Mouse (Mus musculus): ENCODE data around the gene Tk1. TPM values are rescaled to one million over a fixed set of nuclear protein-coding genes. Genes with fewer than 3 reads are reported as not detected.
"Not testable (repeated sequence)": the region's sequence is repeated elsewhere in the genome, so short reads cannot be mapped to it uniquely, and the experiment has no call there.

Tk1 gene
- total RNA-seq, 1 experiment from 2014 or later = 34.8 TPM

DNA sequence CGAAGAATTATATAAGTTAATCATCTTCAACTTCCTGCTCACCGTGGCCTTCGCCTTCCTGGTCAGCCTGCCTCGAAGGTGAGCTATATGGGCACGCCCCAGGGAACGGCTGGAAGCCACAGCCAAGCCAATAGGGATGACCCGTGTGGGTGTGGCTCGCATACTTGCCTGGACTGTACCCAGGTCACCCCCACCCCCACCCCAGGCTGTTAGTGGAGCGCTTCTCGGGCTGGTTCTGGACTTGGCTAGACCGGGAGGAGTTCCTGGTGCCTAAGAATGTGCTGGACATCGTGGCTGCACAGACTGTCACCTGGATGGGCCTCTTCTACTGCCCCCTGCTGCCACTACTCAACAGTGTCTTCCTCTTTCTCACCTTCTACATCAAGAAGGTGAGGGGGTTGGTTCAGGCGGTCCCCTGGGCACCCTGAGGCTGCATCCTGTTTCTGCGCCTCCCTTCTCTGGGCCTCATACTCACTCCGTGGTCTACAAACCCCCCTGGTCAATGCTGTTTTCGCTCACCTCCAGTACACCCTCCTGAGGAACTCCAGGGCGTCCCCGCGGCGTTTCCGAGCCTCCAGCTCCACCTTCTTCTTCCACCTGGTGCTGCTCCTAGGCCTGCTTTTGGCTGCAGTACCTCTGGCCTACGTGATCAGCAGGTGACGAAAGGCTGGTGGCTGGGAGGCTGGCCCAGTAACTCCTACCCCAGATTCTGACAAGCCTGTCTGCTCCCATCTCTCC is 35.0 kb downstream of the Tk1 start:
- no peak for DNase-seq

GRCm38 (mm10) chr11:117790286-117790685 is 35.6 kb downstream of the Tk1 start:
- peak; percentile 85 for DNase-seq

DNA sequence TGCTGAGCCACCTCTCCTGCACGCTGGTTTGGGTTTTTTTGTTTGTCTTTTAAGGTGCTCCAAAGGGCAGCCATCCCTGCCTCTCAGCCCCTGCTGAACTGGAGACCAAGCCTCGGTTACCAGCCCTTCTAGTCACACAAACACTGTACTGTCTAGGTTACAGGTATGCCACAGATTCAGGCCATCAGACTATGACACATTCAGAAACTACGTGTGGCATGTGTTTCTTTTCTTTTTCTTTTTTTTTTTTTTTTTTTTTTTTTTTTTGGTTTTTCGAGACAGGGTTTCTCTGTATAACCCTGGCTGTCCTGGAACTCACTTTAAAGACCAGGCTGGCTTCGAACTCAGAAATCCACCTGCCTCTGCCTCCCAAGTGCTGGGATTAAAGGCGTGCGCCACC is 37.4 kb downstream of the Tk1 start:
- DNase-seq = not testable (repeated sequence)

DNA sequence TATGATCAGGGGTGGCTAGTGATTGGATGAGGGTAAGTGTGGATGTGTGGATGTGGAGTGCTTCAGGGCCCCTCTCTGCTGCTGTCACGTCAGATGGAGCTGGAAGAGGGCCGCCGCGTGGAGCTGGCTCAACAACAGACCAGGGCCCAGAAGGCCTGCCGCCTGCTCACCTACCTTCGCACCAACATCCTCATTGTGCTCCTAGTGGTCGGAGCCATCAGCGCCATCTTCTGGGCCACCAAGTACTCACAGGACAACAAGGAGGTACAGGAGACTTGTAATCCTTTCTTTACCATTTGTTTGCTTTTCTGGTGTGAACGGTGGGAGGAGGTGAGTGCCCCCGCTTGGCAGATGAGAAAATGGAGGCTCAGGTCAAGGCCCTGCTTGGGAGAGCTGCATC is 39.6 kb downstream of the Tk1 start:
- DNase-seq = peak; percentile 80

- DNase-seq = peak; percentile 49
These were observed 42.1 kb downstream of the Tk1 start for GRCm38 (mm10) chr11:117783683-117784309.

DNA sequence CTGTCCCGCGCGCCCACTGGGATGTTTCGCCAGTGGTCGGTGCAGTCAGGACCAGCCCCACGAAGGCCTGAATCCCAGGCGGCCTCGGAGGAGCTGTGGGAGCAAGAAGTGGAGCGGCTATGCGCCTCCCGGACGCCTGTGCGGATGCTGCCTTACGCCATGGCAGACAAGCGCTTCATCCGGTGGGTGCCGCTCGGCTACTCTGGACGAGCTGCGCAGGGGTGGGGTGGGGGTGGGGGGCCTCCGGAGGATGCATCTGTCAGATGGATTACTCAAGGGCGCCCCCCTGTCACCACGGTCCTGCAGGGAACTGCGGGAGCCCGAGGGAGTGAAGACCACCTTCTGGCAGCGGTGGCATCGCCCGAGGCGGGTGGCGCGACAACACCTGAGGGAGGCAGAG is 42.8 kb downstream of the Tk1 start:
- DNase-seq = peak; percentile 82

DNA sequence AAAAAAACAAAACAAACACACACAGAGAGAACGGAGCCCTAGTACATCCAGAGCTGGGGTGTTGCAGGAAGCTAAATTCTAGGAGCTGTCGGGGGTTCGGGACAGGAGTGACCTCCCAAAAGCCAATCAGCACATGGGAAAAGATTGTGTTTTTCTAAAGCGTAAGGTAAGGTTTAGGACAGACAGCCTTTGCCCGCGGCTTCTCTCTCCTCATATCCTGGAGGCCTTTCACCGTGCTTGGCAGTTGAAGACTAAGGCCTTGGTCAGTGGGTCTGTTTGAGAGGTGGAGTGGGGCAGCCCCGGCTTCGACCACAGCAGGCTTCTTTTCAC is 43.2 kb downstream of the Tk1 start:
- DNase-seq = no peak

- peak; percentile 72 for DNase-seq
These were observed 43.7 kb downstream of the Tk1 start, which contains the start of the genes Tmc8 and Tmc6 for GRCm38 (mm10) chr11:117781993-117782704. Gene Tmc8 (plus strand): TSS chr11:117782076. Gene Tmc6 (minus strand): TSS chr11:117782198.

DNA sequence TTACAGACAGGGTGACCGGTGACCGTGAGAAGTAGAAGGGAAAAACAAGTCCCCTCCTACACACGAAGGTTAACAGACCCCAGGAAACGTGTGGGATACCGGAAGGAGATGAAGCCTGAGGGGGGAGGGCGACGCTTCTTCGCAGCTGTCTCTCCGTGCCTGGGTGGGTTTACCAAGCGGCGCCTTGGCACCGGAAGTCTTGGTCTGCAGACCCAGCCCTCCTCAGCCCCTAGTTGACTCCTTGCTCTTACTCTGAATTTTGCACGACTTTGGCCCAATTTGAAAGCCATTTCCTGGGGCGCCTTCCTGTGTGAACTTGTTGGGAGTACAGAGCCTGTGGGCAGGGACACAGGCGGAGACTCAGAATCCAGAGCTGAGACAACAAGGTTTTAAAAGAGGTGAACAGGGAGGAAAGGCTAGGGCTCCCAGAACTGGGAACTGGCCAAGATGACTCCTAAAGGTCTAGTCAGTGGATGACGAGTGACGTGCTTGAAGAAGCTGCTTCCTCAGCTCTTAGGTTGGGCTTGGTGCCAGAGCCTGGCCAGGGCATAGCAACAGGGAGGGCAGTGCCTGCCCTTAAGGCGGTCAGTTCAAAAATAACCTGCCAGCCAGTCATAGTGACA is 44.6 kb downstream of the Tk1 start:
- peak; percentile 95 for DNase-seq

DNA sequence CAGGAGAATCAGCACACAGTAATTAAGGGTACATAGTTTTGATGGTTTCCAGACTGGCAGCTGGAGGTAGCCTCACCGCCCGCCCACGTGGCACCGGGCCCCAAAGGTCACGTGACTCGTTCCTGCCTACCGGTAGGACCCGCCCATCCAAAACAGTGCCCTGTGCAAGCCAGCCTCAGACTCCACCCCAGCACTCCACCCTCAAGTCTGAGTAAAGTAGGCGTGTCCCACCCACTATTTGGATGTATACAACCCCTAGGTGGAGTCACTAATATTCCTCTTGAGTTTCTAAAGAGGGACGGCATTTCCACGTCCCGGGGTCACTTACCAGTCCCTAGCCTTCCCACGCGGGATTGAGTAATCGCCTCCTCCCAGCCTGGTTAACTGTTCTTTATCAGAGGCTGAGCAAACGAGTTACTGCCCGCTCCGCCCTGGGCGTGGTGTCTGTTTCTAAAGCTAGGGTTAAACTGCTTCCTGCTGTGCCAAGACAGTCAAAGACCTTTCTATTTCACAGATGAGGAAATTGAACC is 45.2 kb downstream of the Tk1 start:
- peak; percentile 95 for DNase-seq

DNA sequence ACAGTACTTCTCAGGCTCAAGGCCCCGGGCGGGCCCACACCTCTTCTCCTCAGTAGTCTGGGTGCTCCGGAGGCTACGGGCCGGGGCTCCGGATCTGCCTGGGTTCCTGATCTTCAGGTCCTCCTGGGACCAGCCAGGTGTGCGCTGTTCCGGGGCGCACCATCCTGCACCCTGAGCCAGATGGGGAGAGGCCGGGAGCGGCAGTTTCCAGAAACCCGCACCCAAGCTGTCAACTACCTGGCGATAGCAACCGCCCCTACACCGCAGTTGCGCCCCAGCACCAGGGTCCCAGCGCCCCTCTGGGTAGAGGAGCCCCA is 45.7 kb downstream of the Tk1 start:
- no peak for DNase-seq

DNA sequence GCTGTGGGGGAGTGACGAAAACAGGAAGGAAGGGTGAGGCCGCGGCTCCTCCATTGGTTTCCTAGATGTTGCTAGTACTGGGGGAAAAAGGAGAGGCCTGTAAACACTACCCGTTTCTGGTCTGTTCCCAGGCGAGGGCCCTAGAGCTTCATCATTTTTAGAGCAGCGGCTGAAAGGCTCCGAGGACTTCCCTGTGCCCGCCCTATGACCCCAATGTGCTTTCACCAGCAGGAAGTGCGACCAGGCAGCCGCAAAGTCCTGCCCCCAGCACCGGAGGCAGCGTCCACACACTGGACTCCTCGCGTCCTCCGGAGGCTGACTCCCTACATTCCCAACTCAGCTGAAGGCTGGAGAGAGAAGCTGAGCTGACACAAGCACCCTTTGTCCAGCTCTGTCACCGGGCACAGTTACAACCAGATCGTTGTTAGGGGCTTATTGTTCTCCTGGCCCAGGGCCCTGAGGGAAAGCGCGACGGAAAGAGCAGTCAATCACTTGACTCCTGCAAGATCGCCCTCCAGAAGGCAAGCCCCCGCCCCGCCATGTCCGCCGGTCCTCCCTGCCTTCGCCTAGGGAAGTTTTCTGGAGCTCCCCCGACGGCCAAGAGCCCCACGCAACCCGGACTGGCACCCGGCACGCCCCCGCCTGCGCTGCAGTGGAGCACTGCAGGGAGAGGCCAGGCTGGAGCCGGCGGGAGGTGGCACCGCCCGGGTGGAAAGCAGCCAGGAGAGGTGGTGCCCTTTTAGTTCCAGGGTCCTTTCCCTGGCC is 46.3 kb downstream of the Tk1 start:
- peak; percentile 88 for DNase-seq

DNA sequence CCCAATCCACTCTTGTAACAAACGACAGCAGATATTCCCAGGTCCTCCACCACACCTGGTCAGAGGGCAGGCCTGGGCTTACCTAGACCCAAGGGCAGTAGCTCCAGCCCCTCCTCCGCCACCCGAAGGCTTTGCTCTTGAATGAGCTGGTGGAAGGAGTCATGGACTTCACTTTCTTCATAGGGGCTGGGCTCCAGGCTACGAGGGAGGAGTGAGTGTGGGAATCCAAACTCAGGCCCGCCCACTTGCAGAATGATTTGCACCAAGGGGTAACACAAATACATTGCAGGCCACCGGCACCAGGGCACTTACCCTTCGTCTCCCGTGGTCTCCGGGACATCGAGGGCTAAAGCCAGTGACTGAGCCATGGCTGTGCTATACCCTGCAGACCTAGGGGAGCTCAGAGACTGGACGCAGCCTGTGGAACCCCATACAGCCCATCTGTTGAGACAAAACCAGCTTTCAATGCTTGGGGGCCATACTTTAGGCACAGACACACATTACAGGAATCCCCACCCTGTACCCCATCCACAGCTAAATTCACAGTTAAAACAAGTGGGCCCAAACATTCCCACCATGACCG is 47.0 kb downstream of the Tk1 start:
- peak; percentile 73 for DNase-seq

GRCm38 (mm10) chr11:117778031-117778430 is 47.9 kb downstream of the Tk1 start:
- DNase-seq = peak; percentile 60

DNA sequence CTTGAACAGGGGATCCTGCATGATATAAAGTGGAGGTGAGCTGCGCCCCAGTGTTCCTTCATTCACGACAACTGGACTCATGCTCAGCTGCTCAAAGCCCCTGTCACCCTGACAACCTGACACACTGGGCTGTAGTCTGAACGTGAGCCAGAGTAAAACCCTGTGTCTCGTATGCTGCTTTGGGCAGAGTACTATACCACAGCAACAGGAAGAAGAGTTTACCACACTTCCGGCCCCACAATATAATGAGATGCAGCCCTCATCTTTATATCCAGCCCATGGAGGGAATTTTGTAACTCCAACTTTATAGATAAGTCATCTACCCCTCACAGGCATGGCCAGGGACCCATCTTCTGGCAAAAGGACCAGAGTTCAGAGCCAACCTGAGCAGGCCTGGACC is 48.8 kb downstream of the Tk1 start:
- DNase-seq = no peak

GRCm38 (mm10) chr11:117776085-117776792 is 49.7 kb downstream of the Tk1 start:
- peak; percentile 78 for DNase-seq

GRCm38 (mm10) chr11:117775540-117775939 is 50.4 kb downstream of the Tk1 start:
- DNase-seq = no peak

DNA sequence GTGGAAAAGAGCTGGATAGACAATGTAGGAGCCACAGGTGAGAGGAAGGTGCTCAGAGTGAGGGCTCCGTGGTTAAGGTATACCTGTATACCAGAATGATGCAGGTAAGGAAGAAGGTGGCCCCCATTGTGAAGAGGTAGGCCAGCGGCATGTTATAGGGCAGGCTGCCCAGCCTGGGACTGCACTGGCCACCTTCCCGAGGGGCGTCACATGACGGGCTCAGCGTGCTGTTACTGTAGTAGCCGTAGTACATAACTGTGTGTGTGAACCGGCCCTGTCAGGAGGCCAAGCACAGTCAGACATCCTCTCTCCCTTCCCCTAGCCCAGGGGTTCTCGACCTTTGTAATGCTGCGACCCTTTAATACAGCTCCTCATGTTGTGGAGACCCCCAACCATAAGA is 51.0 kb downstream of the Tk1 start:
- DNase-seq = no peak

DNA sequence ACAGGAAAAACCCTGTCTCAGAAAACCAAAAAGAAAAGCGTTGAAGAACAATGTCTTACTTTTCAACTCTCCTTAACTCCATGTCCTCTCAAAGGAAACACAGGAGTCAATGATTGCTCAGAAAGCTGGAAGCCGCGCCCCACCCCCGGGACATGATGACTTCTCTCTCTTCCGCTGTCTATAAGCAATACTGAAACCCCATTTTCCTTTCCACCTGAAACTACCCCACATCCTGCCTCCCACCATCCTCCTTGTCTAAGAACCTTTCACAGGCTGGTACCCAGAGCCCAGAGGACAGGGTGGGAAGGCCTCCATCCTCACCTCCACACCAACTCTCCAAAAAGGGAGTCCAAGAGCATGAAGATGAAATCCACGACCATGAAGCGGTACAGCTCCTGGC is 53.5 kb downstream of the Tk1 start:
- DNase-seq = no peak

DNA sequence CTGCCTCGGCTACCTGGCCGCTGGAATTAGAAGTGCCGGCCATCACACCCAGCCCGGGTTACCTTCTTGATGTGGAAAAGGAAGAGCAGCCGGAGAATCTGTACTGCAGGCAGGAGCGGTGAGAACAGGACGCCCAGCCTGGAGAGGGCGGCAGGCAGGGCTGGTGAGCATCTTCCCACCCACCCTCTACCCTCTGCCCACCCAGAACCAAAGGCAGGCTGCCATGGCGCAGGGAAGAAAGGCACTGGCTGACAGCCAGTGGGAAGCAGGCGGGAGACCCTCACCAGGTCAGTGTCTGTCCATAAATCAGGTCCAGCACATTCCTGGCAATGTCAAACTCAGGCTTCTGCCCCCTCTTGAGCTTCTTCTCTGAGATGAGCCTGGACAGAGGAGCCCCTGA is 55.5 kb downstream of the Tk1 start:
- DNase-seq = no peak

DNA sequence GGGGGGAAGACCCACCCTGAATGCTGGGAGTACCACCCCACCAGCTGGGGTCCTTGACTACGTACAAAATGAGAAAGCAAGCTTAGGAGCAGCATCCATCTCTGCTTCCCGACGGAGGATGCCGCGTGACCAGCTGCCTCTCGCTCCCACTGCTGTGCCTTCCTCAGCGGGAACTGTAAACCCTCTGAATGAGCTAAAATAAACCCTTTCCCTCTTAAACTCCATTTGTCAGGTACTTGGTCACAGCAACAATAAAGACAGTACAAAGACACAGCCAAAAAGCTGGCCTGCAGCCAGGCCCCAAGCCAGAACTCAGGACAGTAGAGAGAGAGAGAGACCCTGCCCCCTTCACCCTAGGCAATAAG is 56.2 kb downstream of the Tk1 start:
- no peak for DNase-seq
